Comparison of ENCODE assay signal across 10 mouse cellular contexts in the genomic region with DNA sequence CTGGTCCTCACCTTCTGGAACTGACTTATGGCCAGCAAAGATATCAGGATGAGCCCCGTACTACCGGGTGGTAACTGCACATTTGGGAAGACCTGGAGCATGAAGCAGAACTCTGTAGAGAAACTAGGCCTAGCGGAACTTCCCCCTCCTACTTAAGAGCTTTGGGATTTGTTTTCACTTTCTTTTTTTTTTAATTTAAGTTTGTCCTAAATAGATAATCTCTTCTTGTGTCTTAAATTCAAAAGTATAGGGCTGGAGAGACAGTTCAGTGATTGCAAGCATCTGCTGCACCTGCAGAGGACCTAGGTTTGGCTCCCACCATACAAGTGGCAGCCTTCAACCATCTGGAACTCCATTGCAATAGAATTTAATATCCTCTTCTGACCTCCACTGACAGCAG. TPM values are rescaled to one million over a fixed set of nuclear protein-coding genes. Genes with fewer than 3 reads are reported as not detected.
DNase-seq lines count a peak whose midpoint lies in the region; ATAC-seq and TF ChIP-seq lines count a peak whose summit lies in the region.
"Had no signal": no experiment of that assay in that cellular context is flagged by ENCODE, and none has a peak within 500 bp of the region (broad histone marks: within the 10 kb centered on the region; RNA-seq: fewer than 3 reads in every experiment).

A gene (minus strand): TSS at position 101 of the 400 bp plus-strand sequence.

- no peak within 1 kb of the TSS for H3K9ac ChIP-seq in lung, embryonic 14.5 days
- no peak within 1 kb of the TSS for H3K9ac ChIP-seq in limb, embryonic 15.5 days

- 0 out of 2 replicates have a peak, but pooled peaks cover 4% of the 10 kb centered on the region for H3K4me1 ChIP-seq in lung, embryonic 14.5 days (ENCODE audit: insufficient read depth)
- peaks cover 3% of the 10 kb centered on the region; the same call in 1 of the 2 replicates for H3K4me1 ChIP-seq in embryonic fibroblast, embryonic 13.5 days (ENCODE audit: control insufficient read depth, insufficient read depth, low read length)
- H3K4me1 ChIP-seq in limb, embryonic 15.5 days, result peaks cover 15% of the 10 kb centered on the region; the same call in 1 of the 2 replicates

- ATAC-seq in lung, embryonic 14.5 days (ENCODE audit: insufficient read depth), result no peak
- ATAC-seq in limb, embryonic 15.5 days (ENCODE audit: insufficient number of reproducible peaks, low FRiP score, low TSS enrichment, low read depth), result no peak

- no peak for TF ChIP-seq CTCF in lung, embryonic 14.5 days (IDR thresholded peaks at IDR 0.05; ENCODE audit: low read depth)
- TF ChIP-seq CTCF in embryonic fibroblast, embryonic 13.5 days (IDR thresholded peaks at IDR 0.05; ENCODE audit: borderline replicate concordance, insufficient read depth, low read length), result no peak

- WGBS in lung, embryonic 14.5 days, result 80% methylated on average over 3 of the region's 3 CpGs
- WGBS in limb, embryonic 15.5 days, result 81% methylated on average over 3 of the region's 3 CpGs

- H3K9me3 ChIP-seq in lung, embryonic 14.5 days (ENCODE audit: low read depth, low read length), result no peaks in the 10 kb centered on the region
- no peaks in the 10 kb centered on the region for H3K9me3 ChIP-seq in limb, embryonic 15.5 days

- DNase-seq in lung, embryonic 14.5 days, result no peak
- DNase-seq in lung, adult 18-20 months, result no peak
- peak in 1 of 2 experiments; percentile 12 for DNase-seq in heart, postnatal 10 days
- no peak for DNase-seq in frontal cortex, postnatal 36 days (ENCODE audit: low spot score in 2 of 2)
- no peak for DNase-seq in left cerebral cortex, adult 18-20 months (ENCODE audit: low spot score in 2 of 2)
- no peak for DNase-seq in ovary, postnatal 36 days (ENCODE audit: low spot score)
- DNase-seq: cerebellum, adult 11-12 months had no signal

- H3K27me3 ChIP-seq in lung, embryonic 14.5 days (ENCODE audit: insufficient read depth, low read length), result no peaks in the 10 kb centered on the region
- H3K27me3 ChIP-seq in limb, embryonic 15.5 days, result no peaks in the 10 kb centered on the region

- intact Hi-C loops in heart, postnatal 10 days (cut with DNase I), result loop anchor here (2.0 to 10.0 kb wide), 3 partner anchors 33 to 1513 kb away; no protein-coding TSS in a partner anchor

- peak within 1 kb of the TSS; percentile 80 for H3K27ac ChIP-seq in lung, embryonic 14.5 days (ENCODE audit: low read depth)
- H3K27ac ChIP-seq in embryonic fibroblast, embryonic 13.5 days (ENCODE audit: insufficient read depth, low read length), result no peak within 1 kb of the TSS
- H3K27ac ChIP-seq in limb, embryonic 15.5 days, result no peak within 1 kb of the TSS

- peak within 1 kb of the TSS; percentile 50 for H3K4me2 ChIP-seq in lung, embryonic 14.5 days
- peak within 1 kb of the TSS; percentile 23; the same call in 1 of the 2 replicates for H3K4me2 ChIP-seq in limb, embryonic 15.5 days

- no peak within 1 kb of the TSS; the same call in 1 of the 2 replicates for H3K4me3 ChIP-seq in lung, embryonic 14.5 days (ENCODE audit: low read depth, low read length)
- no peak within 1 kb of the TSS for H3K4me3 ChIP-seq in embryonic fibroblast, embryonic 13.5 days (ENCODE audit: insufficient read depth, low read length)
- no peak within 1 kb of the TSS for H3K4me3 ChIP-seq in limb, embryonic 15.5 days
- H3K4me3 ChIP-seq: myocyte had no signal

- no peak for TF ChIP-seq POLR2A in embryonic fibroblast, embryonic 13.5 days (IDR thresholded peaks at IDR 0.05; ENCODE audit: low read depth, low read length)

- H3K36me3 ChIP-seq in lung, embryonic 14.5 days (ENCODE audit: insufficient read depth), result no peaks in the 10 kb centered on the region
- H3K36me3 ChIP-seq in limb, embryonic 15.5 days, result no peaks in the 10 kb centered on the region

RNA-seq across cellular contexts. Expression of the gene that starts here (rescaled TPM):
- polyA plus RNA-seq in lung, embryonic 14.5 days (2014; fragmentation: Nextera tagmentation; extraction: Ambion mirVana), result 74.0 and 77.5 TPM in 2 replicates
- 59.6 and 74.4 TPM in 2 replicates for polyA plus RNA-seq in embryonic fibroblast, embryonic 13.5 days (2011; ENCODE audit: insufficient read length, low read depth, missing spikeins)
- total RNA-seq in heart, postnatal 10 days (2021), result 10 to 100 TPM; 27.4 to 35.8 TPM
- polyA plus RNA-seq in limb, embryonic 15.5 days (2015; fragmentation: Nextera tagmentation; extraction: Ambion mirVana), result 37.7 and 38.4 TPM in 2 replicates
- 1 to 10 TPM; 3.5 to 4.2 TPM for total RNA-seq in left cerebral cortex, adult 18-20 months (2021)

Comparison
In these comparisons a context has a peak if more than half of its experiments do, and no peak if none do; other contexts are left out.
1. RNA of the gene that starts here (total RNA-seq): 27.4 to 35.8 TPM in heart, postnatal 10 days; 3.5 to 4.2 TPM in left cerebral cortex, adult 18-20 months; every median in the first group is over 4 times any median in the second.